Mouse (Mus musculus): ENCODE measurements at regions not wholly inside any gene's neighbourhood (a gene's known extent, or its start where the extent isn't known, plus 50 kb on each side); places are given as distances from the start of the nearest gene placed in this dataset.

DNA sequence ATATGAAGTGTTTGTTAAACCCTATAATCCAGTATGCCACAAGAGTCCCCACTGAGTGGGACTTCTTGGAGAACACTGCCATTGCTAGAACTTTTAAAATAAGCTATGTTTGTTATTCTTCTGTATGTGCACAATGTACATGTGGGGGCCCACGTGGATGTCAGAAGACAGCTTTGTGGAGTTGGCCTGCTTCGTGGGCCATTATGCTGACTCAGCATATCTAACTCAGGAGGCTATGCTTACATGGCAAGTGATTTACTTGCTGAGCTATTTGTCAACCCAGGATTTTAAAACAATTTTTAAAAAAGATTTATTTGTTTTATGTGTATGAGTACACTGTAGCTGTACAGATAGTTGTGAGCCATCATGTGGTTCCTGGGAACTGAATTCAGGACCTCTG lies 207.6 kb upstream of the Steap1 start:
- H3K27me3 ChIP-seq (ENCODE audit: control insufficient read depth, insufficient read depth, low read length), result no peaks in the 10 kb centered on the region
- TF ChIP-seq CTCF (IDR thresholded peaks at IDR 0.05) (no peak), EP300 (IDR thresholded peaks at IDR 0.05; ENCODE audit: insufficient read depth, low read depth, low read length) (no peak), POLR2A (IDR thresholded peaks at IDR 0.05; ENCODE audit: insufficient read depth, low read depth, low read length) (no peak)
- no peak overlapping the region for H3K9ac ChIP-seq (ENCODE audit: low read depth, low read length)
- WGBS, result 74% methylated on average over 2 of the region's 2 CpGs
- H3K36me3 ChIP-seq (ENCODE audit: control insufficient read depth, insufficient read depth, low read length), result no peaks in the 10 kb centered on the region
- no peaks in the 10 kb centered on the region for H3K79me2 ChIP-seq (replicated peaks; ENCODE audit: control insufficient read depth, insufficient read depth, low read length)
- no peak overlapping the region for H3K4me3 ChIP-seq
- no peak for DNase-seq
- no peaks in the 10 kb centered on the region for H3K4me1 ChIP-seq (ENCODE audit: control insufficient read depth, insufficient read depth, low read length)
- intact Hi-C loops (cut with DNase I), result no loop called here
- H3K27ac ChIP-seq, result no peak overlapping the region

- intact Hi-C loops (cut with DNase I), result no loop called here
- DNase-seq, result no peak
Observed at GRCm38 (mm10) chr5:5955783-5956182, 206.7 kb upstream of the Steap1 start.

GRCm38 (mm10) chr5:5925796-5926195 lies 176.7 kb upstream of the Steap1 start:
- no peaks in the 10 kb centered on the region for H3K4me1 ChIP-seq (ENCODE audit: control insufficient read depth, insufficient read depth, low read length)
- H3K79me2 ChIP-seq (replicated peaks; ENCODE audit: control insufficient read depth, insufficient read depth, low read length), result no peaks in the 10 kb centered on the region
- no peak for DNase-seq
- no peak overlapping the region for H3K27ac ChIP-seq
- intact Hi-C loops (cut with DNase I), result no loop called here
- H3K9ac ChIP-seq (ENCODE audit: low read depth, low read length), result no peak overlapping the region
- 62% methylated on average over 3 of the region's 3 CpGs for WGBS
- H3K4me3 ChIP-seq, result no peak overlapping the region
- no peaks in the 10 kb centered on the region for H3K36me3 ChIP-seq (ENCODE audit: control insufficient read depth, insufficient read depth, low read length)
- no peaks in the 10 kb centered on the region for H3K27me3 ChIP-seq (ENCODE audit: control insufficient read depth, insufficient read depth, low read length)
- TF ChIP-seq POLR2A (IDR thresholded peaks at IDR 0.05; ENCODE audit: insufficient read depth, low read depth, low read length), result no peak
- no peak for TF ChIP-seq EP300 (IDR thresholded peaks at IDR 0.05; ENCODE audit: insufficient read depth, low read depth, low read length)
- TF ChIP-seq CTCF (IDR thresholded peaks at IDR 0.05), result no peak

More at GRCm38 (mm10) chr5:5955783-5956182, 206.7 kb upstream of the Steap1 start:
- H3K27me3 ChIP-seq (ENCODE audit: control insufficient read depth, insufficient read depth, low read length), result no peaks in the 10 kb centered on the region
- no peaks in the 10 kb centered on the region for H3K36me3 ChIP-seq (ENCODE audit: control insufficient read depth, insufficient read depth, low read length)
- no peak overlapping the region for H3K4me3 ChIP-seq
- H3K79me2 ChIP-seq (replicated peaks; ENCODE audit: control insufficient read depth, insufficient read depth, low read length), result no peaks in the 10 kb centered on the region
- H3K9ac ChIP-seq (ENCODE audit: low read depth, low read length), result no peak overlapping the region
- WGBS, result 66% methylated on average over 2 of the region's 2 CpGs
- TF ChIP-seq EP300 (IDR thresholded peaks at IDR 0.05; ENCODE audit: insufficient read depth, low read depth, low read length) (no peak), POLR2A (IDR thresholded peaks at IDR 0.05; ENCODE audit: insufficient read depth, low read depth, low read length) (no peak)
- no peak overlapping the region for H3K27ac ChIP-seq
- no peaks in the 10 kb centered on the region for H3K4me1 ChIP-seq (ENCODE audit: control insufficient read depth, insufficient read depth, low read length)

- Histone ChIP-seq H3K4me3 (no peak overlapping the region), H3K27ac (no peak overlapping the region), H3K9ac (ENCODE audit: low read depth, low read length) (no peak overlapping the region), H3K4me1 (ENCODE audit: control insufficient read depth, insufficient read depth, low read length) (no peaks in the 10 kb centered on the region), H3K27me3 (ENCODE audit: control insufficient read depth, insufficient read depth, low read length) (no peaks in the 10 kb centered on the region), H3K36me3 (ENCODE audit: control insufficient read depth, insufficient read depth, low read length) (no peaks in the 10 kb centered on the region), H3K79me2 (replicated peaks; ENCODE audit: control insufficient read depth, insufficient read depth, low read length) (no peaks in the 10 kb centered on the region)
- WGBS, result 59% methylated on average over 1 of the region's 1 CpGs
- intact Hi-C loops (cut with DNase I), result no loop called here
- no peak for DNase-seq
- TF ChIP-seq POLR2A (IDR thresholded peaks at IDR 0.05; ENCODE audit: insufficient read depth, low read depth, low read length) (no peak), EP300 (IDR thresholded peaks at IDR 0.05; ENCODE audit: insufficient read depth, low read depth, low read length) (no peak), CTCF (IDR thresholded peaks at IDR 0.05) (no peak)
Observed at GRCm38 (mm10) chr5:5916427-5916826, 167.3 kb upstream of the Steap1 start.

DNA sequence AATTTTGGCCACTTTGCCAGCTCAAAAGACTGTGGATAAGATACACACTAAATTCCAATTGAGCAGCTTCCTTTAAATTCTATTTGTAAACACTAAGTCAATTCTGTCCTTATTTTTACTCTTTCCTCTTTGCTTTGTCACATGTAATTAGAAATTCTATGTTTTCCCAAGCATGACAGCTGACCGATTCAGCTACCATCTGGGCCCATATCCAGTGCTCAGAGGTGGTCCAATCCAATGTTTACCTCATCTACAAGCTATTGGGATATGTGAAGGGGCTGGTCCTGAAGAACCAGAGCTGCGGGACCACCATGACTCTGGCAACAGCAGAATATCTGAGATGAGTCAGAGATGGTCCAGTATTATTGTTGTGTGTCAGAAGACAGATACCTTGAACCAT lies 140.2 kb upstream of the Steap1 start:
- no peak overlapping the region for H3K27ac ChIP-seq
- no peaks in the 10 kb centered on the region for H3K36me3 ChIP-seq (ENCODE audit: control insufficient read depth, insufficient read depth, low read length)
- H3K27me3 ChIP-seq (ENCODE audit: control insufficient read depth, insufficient read depth, low read length), result no peaks in the 10 kb centered on the region
- H3K4me1 ChIP-seq (ENCODE audit: control insufficient read depth, insufficient read depth, low read length), result no peaks in the 10 kb centered on the region
- no peak for DNase-seq
- H3K4me3 ChIP-seq, result no peak overlapping the region
- H3K79me2 ChIP-seq (replicated peaks; ENCODE audit: control insufficient read depth, insufficient read depth, low read length), result no peaks in the 10 kb centered on the region
- 55% methylated on average over 2 of the region's 2 CpGs for WGBS
- TF ChIP-seq CTCF (IDR thresholded peaks at IDR 0.05) (no peak), EP300 (IDR thresholded peaks at IDR 0.05; ENCODE audit: insufficient read depth, low read depth, low read length) (no peak), POLR2A (IDR thresholded peaks at IDR 0.05; ENCODE audit: insufficient read depth, low read depth, low read length) (no peak)
- intact Hi-C loops (cut with DNase I), result no loop called here
- H3K9ac ChIP-seq (ENCODE audit: low read depth, low read length), result no peak overlapping the region

GRCm38 (mm10) chr5:5873425-5873824 lies 124.3 kb upstream of the Steap1 start:
- 76% methylated on average over 5 of the region's 5 CpGs for WGBS
- no peak for TF ChIP-seq EP300 (IDR thresholded peaks at IDR 0.05; ENCODE audit: insufficient read depth, low read depth, low read length)
- no peak for TF ChIP-seq CTCF (IDR thresholded peaks at IDR 0.05)
- TF ChIP-seq POLR2A (IDR thresholded peaks at IDR 0.05; ENCODE audit: insufficient read depth, low read depth, low read length), result no peak

More at GRCm38 (mm10) chr5:5873425-5873824, 124.3 kb upstream of the Steap1 start:
- H3K27me3 ChIP-seq (ENCODE audit: control insufficient read depth, insufficient read depth, low read length), result no peaks in the 10 kb centered on the region
- DNase-seq, result no peak
- H3K4me1 ChIP-seq (ENCODE audit: control insufficient read depth, insufficient read depth, low read length), result no peaks in the 10 kb centered on the region
- H3K27ac ChIP-seq, result no peak overlapping the region
- no peak overlapping the region for H3K4me3 ChIP-seq
- H3K79me2 ChIP-seq (replicated peaks; ENCODE audit: control insufficient read depth, insufficient read depth, low read length), result no peaks in the 10 kb centered on the region
- intact Hi-C loops (cut with DNase I), result no loop called here
- no peak overlapping the region for H3K9ac ChIP-seq (ENCODE audit: low read depth, low read length)
- H3K36me3 ChIP-seq (ENCODE audit: control insufficient read depth, insufficient read depth, low read length), result no peaks in the 10 kb centered on the region

Data from heart, adult 2 months (tissue).